ENCODE assay signal across 8 mouse cellular contexts in the genomic region with DNA sequence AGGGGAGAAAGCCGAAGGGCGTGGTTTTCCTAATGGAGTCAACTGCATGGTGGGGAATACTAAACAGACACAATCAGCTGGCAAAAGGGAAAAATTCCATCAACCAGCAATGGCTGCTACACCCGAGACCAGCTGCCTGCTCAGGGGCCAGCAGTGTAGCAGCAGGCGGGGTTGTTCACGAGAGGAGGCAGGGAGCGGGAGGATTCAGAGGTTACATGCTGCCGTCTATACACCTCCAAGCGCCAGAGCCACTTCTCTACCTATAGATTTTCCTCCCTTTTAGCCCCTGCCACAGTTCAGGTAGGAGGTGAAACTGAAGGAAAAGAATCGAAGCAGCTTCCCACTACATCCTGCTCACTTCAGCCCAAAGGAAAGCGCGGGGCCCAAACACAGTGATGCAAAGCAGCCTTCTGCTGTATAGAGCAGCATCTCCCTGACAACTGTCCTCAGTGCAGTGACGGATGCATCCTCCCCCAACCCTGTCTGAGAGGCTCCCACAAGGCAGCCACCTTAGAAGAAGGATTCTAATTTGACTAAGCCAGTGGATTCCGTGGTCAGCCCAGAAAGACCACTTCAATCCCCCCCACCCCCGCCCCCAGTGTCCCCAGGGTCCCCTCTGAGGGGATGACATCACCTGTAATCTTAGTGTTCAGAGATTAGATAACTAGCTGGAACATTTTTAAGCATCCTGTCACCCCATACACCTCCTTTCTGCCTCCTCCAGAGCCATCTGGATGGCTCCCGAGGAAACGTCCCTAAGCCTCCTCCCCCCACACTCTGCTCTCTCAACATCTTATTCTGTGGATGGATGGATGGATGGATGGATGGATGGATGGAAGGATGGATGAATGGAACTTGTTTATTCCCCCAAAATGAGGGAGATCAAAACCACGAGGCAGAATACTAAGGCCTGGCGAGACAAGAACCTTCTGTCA.
DNase-seq lines count a peak whose midpoint lies in the region; ATAC-seq and TF ChIP-seq lines count a peak whose summit lies in the region.

No protein-coding gene starts in this region.

- H3K27me3 ChIP-seq in neural tube, embryonic 11.5 days (ENCODE audit: control insufficient read depth, insufficient read depth, low read length) = no peaks in the 10 kb centered on the region
- no peaks in the 10 kb centered on the region for H3K27me3 ChIP-seq in forebrain, postnatal 0 days (ENCODE audit: insufficient read depth, low read length)
- no peaks in the 10 kb centered on the region for H3K27me3 ChIP-seq in limb, embryonic 14.5 days (ENCODE audit: control insufficient read depth, insufficient read depth, low read length)

- peaks cover 5% of the 10 kb centered on the region; the same call in 1 of the 2 replicates for H3K36me3 ChIP-seq in neural tube, embryonic 11.5 days (ENCODE audit: control insufficient read depth, insufficient read depth, low read length)
- peaks cover 26% of the 10 kb centered on the region for H3K36me3 ChIP-seq in forebrain, postnatal 0 days (ENCODE audit: insufficient read depth)
- peaks cover 23% of the 10 kb centered on the region for H3K36me3 ChIP-seq in limb, embryonic 14.5 days (ENCODE audit: control insufficient read depth, insufficient read depth, low read length)

- peak overlapping the region; percentile 2 for H3K9ac ChIP-seq in neural tube, embryonic 11.5 days (ENCODE audit: low read length)
- 0 out of 2 replicates have a peak overlapping the region, but pooled peaks have one; percentile 19 for H3K9ac ChIP-seq in forebrain, postnatal 0 days
- no peak overlapping the region for H3K9ac ChIP-seq in limb, embryonic 14.5 days (ENCODE audit: low read depth, low read length, severe bottlenecking)

- intact Hi-C loops in gastrocnemius, postnatal 36 days (cut with DNase I) = no loop called here

- no peak overlapping the region for H3K4me3 ChIP-seq in neural tube, embryonic 11.5 days (ENCODE audit: low read depth, low read length)
- H3K4me3 ChIP-seq in forebrain, postnatal 0 days (ENCODE audit: low read depth, low read length) = no peak overlapping the region
- no peak overlapping the region for H3K4me3 ChIP-seq in limb, embryonic 14.5 days (replicated peaks; ENCODE audit: low read length)

- no peaks in the 10 kb centered on the region for H3K9me3 ChIP-seq in neural tube, embryonic 11.5 days (ENCODE audit: control insufficient read depth, low read length)
- no peaks in the 10 kb centered on the region for H3K9me3 ChIP-seq in forebrain, postnatal 0 days (ENCODE audit: low read length)
- H3K9me3 ChIP-seq in limb, embryonic 14.5 days (ENCODE audit: control insufficient read depth, low read length) = no peaks in the 10 kb centered on the region

- peak; percentile 64 for DNase-seq in neural tube, embryonic 11.5 days (ENCODE audit: low spot score)
- DNase-seq in neural tube, embryonic 10.5 days (ENCODE audit: extremely low spot score, low spot score) = no peak
- peak; percentile 61 for DNase-seq in forebrain, postnatal 0 days
- DNase-seq in limb, embryonic 14.5 days (ENCODE audit: low spot score) = no peak
- DNase-seq in right cerebral cortex, postnatal 4 days = peak; percentile 58
- no peak for DNase-seq in gastrocnemius, postnatal 36 days

- H3K4me1 ChIP-seq in neural tube, embryonic 11.5 days (ENCODE audit: control insufficient read depth, insufficient read depth, low read length) = peaks cover 12% of the 10 kb centered on the region
- H3K4me1 ChIP-seq in forebrain, postnatal 0 days (ENCODE audit: insufficient read depth) = peaks cover 10% of the 10 kb centered on the region
- H3K4me1 ChIP-seq in limb, embryonic 14.5 days (ENCODE audit: control insufficient read depth, insufficient read depth, low read length) = peaks cover 5% of the 10 kb centered on the region; the same call in 1 of the 2 replicates

- peak; percentile 84 for ATAC-seq in neural tube, embryonic 11.5 days (ENCODE audit: insufficient read depth, low FRiP score, low TSS enrichment)
- ATAC-seq in forebrain, postnatal 0 days = peak; percentile 91
- ATAC-seq in limb, embryonic 14.5 days (ENCODE audit: low FRiP score, low read depth) = 0 out of 2 replicates have a peak, but pooled peaks have one; percentile 43
- ATAC-seq in megakaryocyte, adult 5-6 weeks (ENCODE audit: poor library complexity, severe bottlenecking) = no peak
- ATAC-seq in erythroblast, adult 5-6 weeks (replicated peaks; ENCODE audit: low FRiP score, poor library complexity, severe bottlenecking) = no peak

- TF ChIP-seq POLR2A in limb, embryonic 14.5 days (IDR thresholded peaks at IDR 0.05; ENCODE audit: borderline replicate concordance, extremely low read depth, insufficient read depth, insufficient read length) = no peak

- 40% methylated on average over 18 of the region's 18 CpGs for WGBS in neural tube, embryonic 11.5 days
- 30% methylated on average over 18 of the region's 18 CpGs for WGBS in forebrain, postnatal 0 days
- WGBS in limb, embryonic 14.5 days = 46% methylated on average over 18 of the region's 18 CpGs

- TF ChIP-seq CTCF in forebrain, postnatal 0 days (IDR thresholded peaks at IDR 0.05; ENCODE audit: low read depth) = no peak

- peak overlapping the region; percentile 21 for H3K27ac ChIP-seq in neural tube, embryonic 11.5 days (ENCODE audit: low read depth, low read length)
- H3K27ac ChIP-seq in forebrain, postnatal 0 days (ENCODE audit: low read depth, low read length) = peak overlapping the region; percentile 52
- no peak overlapping the region for H3K27ac ChIP-seq in limb, embryonic 14.5 days (replicated peaks; ENCODE audit: low read depth, low read length)

- peak overlapping the region; percentile 7 for H3K4me2 ChIP-seq in neural tube, embryonic 11.5 days (ENCODE audit: low read depth)
- peak overlapping the region; percentile 27 for H3K4me2 ChIP-seq in forebrain, postnatal 0 days (ENCODE audit: low read depth)
- H3K4me2 ChIP-seq in limb, embryonic 14.5 days (replicated peaks; ENCODE audit: low read depth, low read length, severe bottlenecking) = no peak overlapping the region

Comparison
In these comparisons a context has a peak if more than half of its experiments do, and no peak if none do; other contexts are left out.
1. DNase-seq: peak in neural tube, embryonic 11.5 days (single experiment), forebrain, postnatal 0 days (single experiment) and right cerebral cortex, postnatal 4 days (single experiment); none in neural tube, embryonic 10.5 days (single experiment), limb, embryonic 14.5 days (single experiment) and gastrocnemius, postnatal 36 days (0 of 2).
2. ATAC-seq: peak in neural tube, embryonic 11.5 days (single experiment), forebrain, postnatal 0 days (single experiment) and limb, embryonic 14.5 days (single experiment); none in megakaryocyte, adult 5-6 weeks (single experiment) and erythroblast, adult 5-6 weeks (single experiment).